Mouse (Mus musculus) heart, adult 18-20 months (tissue): ENCODE results near the gene Foxf2. TPM values are rescaled to one million over a fixed set of nuclear protein-coding genes. Genes with fewer than 3 reads are reported as not detected.

Experiments
- microRNA-seq, 2 experiments: library from miRNA; unstranded; fragments of <30 nt; microRNA quantifications; one replicate each; pipeline ENCODE4 v1.2.0; 2022
- total RNA-seq, 2 experiments: library from RNA; stranded (reverse); gene quantifications; 2 replicates each; pipeline ENCODE4 v1.2.3; 2021

Gene Foxf2
- total RNA-seq, 2 experiments from 2014 or later = not detected

Small RNA genes lying within 50 kb of the gene (microRNA-seq; reads per million reads assigned to microRNA genes)
- gene Gm27516 = 0 reads per million in 2 experiments

Other genes with a start within 250 kb of the Foxf2 start
- under 1 TPM in 1 of 2 experiments, not detected in 1; 0.13 TPM for gene Foxq1, start 69.7 kb upstream of the Foxf2 start, total RNA-seq
- gene A530084C06Rik, start 66.5 kb upstream of the Foxf2 start, total RNA-seq = not detected
- 1 to 10 TPM; 3.3 to 4.2 TPM for gene Foxc1, start 180.8 kb downstream of the Foxf2 start, total RNA-seq